Mouse (Mus musculus) retina, postnatal 7 days (tissue): ENCODE measurements around the gene Fblim1.

Experiments
- DNase-seq: peaks from one replicate; pipeline ENCODE4 v3.0.0-alpha.2; 2012; ENCODE audit warnings: low read depth, low spot score

The Fblim1 gene

DNA sequence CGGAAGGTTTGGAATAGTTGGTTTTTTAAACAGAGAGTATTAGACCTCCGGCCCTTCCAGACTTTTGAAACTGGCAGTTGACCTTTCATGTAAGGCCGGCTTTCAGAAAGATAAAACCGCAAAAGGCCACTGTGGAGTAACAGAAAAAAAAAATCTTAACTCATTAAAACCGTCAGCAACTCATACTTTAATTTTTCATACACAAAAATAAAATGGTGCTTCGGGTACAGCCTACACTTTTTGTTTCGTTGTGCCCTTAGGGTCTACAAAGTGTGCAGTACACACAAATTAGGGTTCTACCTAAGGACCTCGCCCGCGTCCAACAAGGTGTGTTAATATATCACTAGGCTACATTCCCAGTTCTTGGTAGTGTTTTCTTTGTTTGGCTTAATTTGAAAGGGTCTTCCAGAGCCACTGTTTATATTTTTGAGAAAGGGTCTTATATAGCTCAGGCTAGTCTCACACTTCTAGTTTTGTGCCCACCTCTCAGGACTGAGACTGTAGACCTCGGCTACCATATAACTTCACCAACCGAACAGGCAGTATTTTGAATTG lies 66.6 kb downstream of the Fblim1 start:
- no peak for DNase-seq

- peak; percentile 95 for DNase-seq
Observed at GRCm38 (mm10) chr4:141538408-141539212, 67.3 kb downstream of the Fblim1 start, which contains the start of gene Spen. Spen (minus strand) TSS chr4:141538597.

GRCm38 (mm10) chr4:141537706-141538407 lies 68.0 kb downstream of the Fblim1 start:
- DNase-seq: no peak

GRCm38 (mm10) chr4:141537226-141537610 lies 68.7 kb downstream of the Fblim1 start:
- DNase-seq: no peak

GRCm38 (mm10) chr4:141536291-141537225 lies 69.3 kb downstream of the Fblim1 start:
- DNase-seq: peak; percentile 70

DNA sequence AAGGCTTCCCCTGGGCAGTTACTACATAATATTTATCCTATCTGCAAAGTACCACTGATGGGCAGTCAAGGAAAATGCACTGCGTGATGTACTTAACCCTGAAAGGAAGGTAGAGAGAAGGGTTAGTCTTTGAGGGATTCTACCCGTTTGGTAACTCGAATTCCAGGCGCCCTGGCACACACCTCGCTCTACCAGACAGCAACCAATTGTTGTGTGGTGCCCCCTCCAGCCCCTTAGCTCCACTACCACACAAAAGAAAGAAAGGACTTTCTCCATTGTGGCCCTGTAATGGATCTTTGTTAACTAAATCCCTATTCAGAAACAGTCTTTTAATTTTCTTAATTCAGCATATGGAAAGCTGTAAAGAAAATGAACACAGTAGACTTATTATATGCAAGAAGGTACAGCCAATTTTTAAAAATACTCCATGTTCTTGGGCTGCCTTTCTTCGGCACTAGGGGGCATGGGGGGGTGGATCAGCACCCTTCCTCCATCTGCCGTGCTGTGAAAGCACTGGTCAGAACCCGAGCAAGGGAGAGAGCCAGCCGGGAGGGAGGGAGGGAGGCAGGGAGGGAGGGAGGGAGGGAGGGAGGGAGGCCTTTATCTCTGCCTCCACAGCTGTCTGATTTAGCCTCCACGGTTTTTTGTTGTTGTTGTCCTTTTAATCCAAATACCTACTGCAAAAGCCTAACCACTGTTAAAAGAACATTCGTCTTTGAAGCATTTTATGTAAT lies 70.8 kb downstream of the Fblim1 start:
- peak; percentile 53 for DNase-seq

DNA sequence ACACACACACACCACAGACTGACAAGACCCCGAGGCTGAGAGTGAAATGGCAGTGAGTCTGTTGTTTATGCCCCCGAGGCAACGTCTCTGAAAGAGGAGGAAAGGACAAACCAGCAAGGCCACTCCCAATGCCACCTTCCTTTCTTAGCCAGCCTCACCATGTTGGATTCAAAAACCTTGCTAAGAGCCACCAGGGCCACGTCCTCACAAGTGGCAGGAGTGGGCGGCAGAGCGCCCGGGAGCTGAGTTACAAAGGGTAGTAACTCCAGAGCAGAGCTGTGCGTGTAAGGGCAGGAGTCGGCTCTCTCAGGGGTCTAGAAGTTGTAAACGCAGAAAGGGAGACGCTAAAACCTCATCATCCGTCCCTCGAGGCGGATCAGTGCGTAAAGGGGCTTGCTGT lies 74.9 kb downstream of the Fblim1 start:
- DNase-seq: no peak

DNA sequence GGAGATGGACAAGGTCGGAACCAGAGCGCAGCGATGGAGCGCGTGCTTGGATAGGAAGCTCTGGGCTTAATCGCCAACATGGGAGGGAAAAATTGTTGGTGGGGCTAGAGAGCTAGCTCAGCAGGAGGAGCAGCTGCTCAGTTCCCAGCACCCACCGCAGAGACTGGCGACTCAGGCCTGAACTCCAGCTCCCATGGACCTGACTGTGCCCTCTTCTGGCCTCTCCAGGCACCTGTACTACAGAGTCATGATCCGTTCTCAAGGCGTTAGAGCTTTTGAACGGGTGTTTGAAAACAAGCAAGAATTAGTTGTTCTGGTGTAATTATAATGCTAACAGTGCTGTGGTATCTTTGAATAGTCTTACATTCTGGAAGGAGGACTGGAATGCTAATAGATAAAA lies 77.0 kb downstream of the Fblim1 start:
- no peak for DNase-seq

DNA sequence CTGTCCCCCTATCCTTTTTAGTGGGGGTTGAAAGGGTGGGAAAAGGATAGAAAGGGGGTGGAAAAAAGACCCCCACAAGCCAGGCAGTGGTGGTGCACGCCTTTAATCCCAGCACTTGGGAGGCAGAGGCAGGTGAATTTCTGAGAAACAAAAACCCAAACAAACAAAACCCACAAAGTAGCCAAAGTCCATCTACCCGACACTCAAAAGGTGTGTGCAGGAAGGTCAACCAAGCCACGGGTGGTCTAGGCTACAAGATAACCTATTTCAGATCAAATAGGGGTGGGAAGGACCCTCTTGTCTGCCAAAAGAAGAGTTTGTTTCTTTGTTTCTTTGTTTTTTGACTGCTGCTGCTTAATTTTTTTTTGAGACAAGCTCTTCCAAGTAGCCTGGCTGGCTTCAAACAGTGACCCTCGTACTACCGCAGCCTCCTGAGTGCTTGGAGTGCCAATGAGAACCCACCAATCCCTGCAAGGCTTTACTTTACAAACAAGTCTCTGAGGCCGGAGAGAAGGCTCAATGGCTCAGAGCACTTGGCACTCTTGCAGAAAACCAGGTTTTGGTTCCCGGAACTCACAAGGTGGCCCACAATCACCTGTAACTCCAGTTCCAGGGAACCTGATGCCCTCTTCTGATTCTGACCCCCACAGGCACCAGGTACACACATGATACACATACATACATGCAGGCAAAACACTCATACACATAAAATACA lies 78.8 kb downstream of the Fblim1 start:
- DNase-seq: no peak
